Mouse (Mus musculus) lung, adult 2 months (tissue): ENCODE data around the gene Hhat.

ENCODE experiments used
- CTCF ChIP-seq: fragments of 200-500 bp; IDR thresholded peaks from 2 replicates; pipeline ENCODE4 v1.5.1; 2011; ENCODE audit warnings: mild to moderate bottlenecking, low read length, control low read depth; ENCODE audit not compliant: insufficient read depth
- POLR2A ChIP-seq: fragments of 200-500 bp; IDR thresholded peaks from 2 replicates; pipeline ENCODE4 v1.6.1; 2011; ENCODE audit warnings: low read depth, mild to moderate bottlenecking, control low read depth, low read length, borderline replicate concordance; ENCODE audit errors: extremely low read depth

GRCm38 (mm10) chr1:192536440-192536839 is 234.6 kb downstream of the Hhat start:
- TF ChIP-seq CTCF (no peak), POLR2A (no peak)
